Mouse (Mus musculus) olfactory bulb, adult 2 months (tissue): Measurements from ENCODE around the gene Nptx1. TPM values are rescaled to one million over a fixed set of nuclear protein-coding genes. Genes with fewer than 3 reads are reported as not detected.

Source experiments
- H3K27ac ChIP-seq: fragments of 200-500 bp; 2 replicates; pipeline ENCODE4 v1.5.1; 2012; ENCODE audit warnings: low read depth, low read length; ENCODE audit not compliant: insufficient read depth
- H3K4me1 ChIP-seq: fragments of 200-500 bp; 2 replicates; pipeline ENCODE4 v1.6.1; 2012; ENCODE audit warnings: low read length; ENCODE audit not compliant: control insufficient read depth, insufficient read depth
- H3K4me3 ChIP-seq: fragments of 200-500 bp; 2 replicates; pipeline ENCODE4 v1.5.1; 2012; ENCODE audit warnings: mild to moderate bottlenecking, low read depth, low read length, moderate library complexity; ENCODE audit not compliant: insufficient read depth
- CTCF ChIP-seq: fragments of 200-500 bp; IDR thresholded peaks from 2 replicates; pipeline ENCODE4 v1.5.1; 2012; ENCODE audit warnings: low read depth, mild to moderate bottlenecking, low read length, moderate library complexity; ENCODE audit not compliant: insufficient read depth
- POLR2A ChIP-seq: fragments of 200-500 bp; IDR thresholded peaks from 2 replicates; pipeline ENCODE4 v1.6.1; 2012; ENCODE audit warnings: mild to moderate bottlenecking, low read depth, low read length, moderate library complexity; ENCODE audit not compliant: insufficient read depth
- WGBS: fragments of 180-500 bp; shearing (Covaris S2); methylation state at CpG from one replicate; pipeline ENCODE4 v1.1.7; 2018; 5-methylcytosine and 5-hydroxymethylcytosine counted together
- polyA plus RNA-seq: library from polyadenylated mRNA; stranded (reverse); fragments of >200 nt; gene quantifications from 2 replicates; pipeline ENCODE4 v1.2.4, GENCODE M21; 2012; ENCODE audit warnings: low replicate concordance; ENCODE audit not compliant: missing spikeins, insufficient read depth, insufficient read length

Nptx1 gene
- polyA plus RNA-seq, 1 experiment: not detected

- Histone ChIP-seq H3K4me3 (no peak overlapping the region), H3K27ac (no peak overlapping the region), H3K4me1 (peaks cover 16% of the 10 kb centered on the region)
- 76% methylated on average over 7 of the region's 7 CpGs for WGBS
- TF ChIP-seq CTCF (no peak), POLR2A (no peak)
Measured at GRCm38 (mm10) chr11:119533745-119534144, 13.8 kb downstream of the Nptx1 start.

GRCm38 (mm10) chr11:119532460-119532859, 15.1 kb downstream of the Nptx1 start:
- Histone ChIP-seq H3K27ac (no peak overlapping the region), H3K4me3 (no peak overlapping the region), H3K4me1 (peaks cover 19% of the 10 kb centered on the region)
- no peak for TF ChIP-seq CTCF
- no peak for TF ChIP-seq POLR2A
- 46% methylated on average over 8 of the region's 8 CpGs for WGBS

GRCm38 (mm10) chr11:119528930-119529329, 18.6 kb downstream of the Nptx1 start:
- H3K4me3 ChIP-seq: no peak overlapping the region
- WGBS: 26% methylated on average over 11 of the region's 11 CpGs
- no peak overlapping the region for H3K27ac ChIP-seq
- peaks cover 23% of the 10 kb centered on the region for H3K4me1 ChIP-seq
- TF ChIP-seq CTCF (no peak), POLR2A (no peak)

GRCm38 (mm10) chr11:119526068-119526966, 21.2 kb downstream of the Nptx1 start:
- H3K4me3 ChIP-seq: no peak overlapping the region
- peaks cover 20% of the 10 kb centered on the region for H3K4me1 ChIP-seq
- 89% methylated on average over 14 of the region's 14 CpGs for WGBS
- no peak for TF ChIP-seq POLR2A
- no peak for TF ChIP-seq CTCF
- no peak overlapping the region for H3K27ac ChIP-seq

GRCm38 (mm10) chr11:119524545-119524949, 23.0 kb downstream of the Nptx1 start:
- 6% methylated on average over 33 of the region's 33 CpGs for WGBS
- no peak overlapping the region for H3K27ac ChIP-seq
- peaks cover 31% of the 10 kb centered on the region for H3K4me1 ChIP-seq
- TF ChIP-seq CTCF (no peak), POLR2A (no peak)
- H3K4me3 ChIP-seq: peak overlapping the region; percentile 30

- Histone ChIP-seq H3K4me3 (no peak overlapping the region), H3K27ac (no peak overlapping the region), H3K4me1 (peaks cover 23% of the 10 kb centered on the region)
- WGBS: 78% methylated on average over 3 of the region's 3 CpGs
- TF ChIP-seq CTCF (no peak), POLR2A (no peak)
Measured at GRCm38 (mm10) chr11:119523392-119523791, 24.2 kb downstream of the Nptx1 start.

- Histone ChIP-seq H3K4me1 (peaks cover 25% of the 10 kb centered on the region), H3K4me3 (no peak overlapping the region), H3K27ac (no peak overlapping the region)
- TF ChIP-seq CTCF (no peak), POLR2A (no peak)
- 67% methylated on average over 8 of the region's 8 CpGs for WGBS
Measured at GRCm38 (mm10) chr11:119522779-119523178, 24.8 kb downstream of the Nptx1 start.

- no peak overlapping the region for H3K27ac ChIP-seq
Measured at GRCm38 (mm10) chr11:119521920-119522710, 25.4 kb downstream of the Nptx1 start.

GRCm38 (mm10) chr11:119520713-119521063, 26.9 kb downstream of the Nptx1 start:
- H3K4me1 ChIP-seq: peaks cover 46% of the 10 kb centered on the region
- peak overlapping the region; percentile 28; the same call in 1 of the 2 replicates for H3K27ac ChIP-seq
- TF ChIP-seq POLR2A (no peak), CTCF (no peak)
- H3K4me3 ChIP-seq: no peak overlapping the region

More at GRCm38 (mm10) chr11:119521920-119522710, 25.4 kb downstream of the Nptx1 start:
- 84% methylated on average over 6 of the region's 6 CpGs for WGBS
- no peak for TF ChIP-seq POLR2A
- no peak for TF ChIP-seq CTCF
- Histone ChIP-seq H3K4me3 (no peak overlapping the region), H3K4me1 (peaks cover 32% of the 10 kb centered on the region)
